Mouse (Mus musculus): ENCODE results near the gene Duoxa1. TPM values are rescaled to one million over a fixed set of nuclear protein-coding genes. Genes with fewer than 3 reads are reported as not detected.

Gene Duoxa1
- polyA plus RNA-seq, 1 experiment from 2014 or later = not detected

GRCm38 (mm10) chr2:122278769-122279168 lies 34.8 kb downstream of the Duoxa1 start:
- H3K27ac ChIP-seq (replicated peaks) = no peak overlapping the region
- no peaks in the 10 kb centered on the region for H3K27me3 ChIP-seq
- H3K4me2 ChIP-seq = no peak overlapping the region
- H3K36me3 ChIP-seq = no peaks in the 10 kb centered on the region
- 89% methylated on average over 3 of the region's 3 CpGs for WGBS
- no peak overlapping the region for H3K4me3 ChIP-seq
- no peaks in the 10 kb centered on the region for H3K4me1 ChIP-seq (replicated peaks)
- no peaks in the 10 kb centered on the region for H3K9me3 ChIP-seq
- no peak for ATAC-seq (ENCODE audit: low read depth)
- no peak overlapping the region for H3K9ac ChIP-seq

DNA sequence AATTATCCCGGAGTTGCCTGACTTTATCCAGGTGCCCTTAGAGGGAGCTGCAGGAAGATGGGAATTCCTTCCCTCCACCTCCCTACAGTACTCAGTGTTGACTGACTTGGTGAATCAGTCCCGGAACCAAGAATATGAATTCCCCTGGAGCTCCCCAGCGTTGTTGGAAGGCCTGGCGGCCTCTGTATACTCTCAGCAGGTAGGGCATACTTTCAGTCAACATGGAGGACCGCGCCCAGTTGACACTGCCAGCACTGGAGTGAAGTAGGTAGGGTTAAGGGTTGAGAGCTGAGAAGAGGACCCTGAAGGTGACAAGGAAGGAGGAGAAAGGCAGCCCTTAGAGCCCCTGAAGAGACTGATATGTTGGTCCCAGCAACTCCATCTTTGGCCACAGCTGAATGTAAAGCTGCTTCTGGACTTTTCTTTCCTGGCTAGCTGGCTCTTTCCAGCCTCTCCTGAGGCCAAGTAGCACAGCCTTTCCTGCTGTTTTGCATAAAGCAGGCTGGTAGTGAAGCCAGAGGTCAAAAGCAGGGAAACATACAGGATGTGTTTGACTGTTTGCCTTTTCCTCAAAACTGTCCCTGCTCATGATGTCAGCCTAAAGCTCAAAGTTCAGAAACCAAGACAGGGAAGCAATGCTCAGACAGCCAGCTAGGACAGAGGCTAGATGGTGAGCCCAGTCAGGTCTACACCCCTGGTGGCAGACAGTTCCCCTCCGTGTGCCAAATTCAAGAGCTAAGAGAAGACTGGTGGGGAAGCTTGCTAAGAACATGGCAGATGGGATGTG lies 46.9 kb downstream of the Duoxa1 start:
- H3K4me2 ChIP-seq = no peak overlapping the region
- ATAC-seq (ENCODE audit: low read depth) = no peak
- H3K9ac ChIP-seq = no peak overlapping the region
- no peaks in the 10 kb centered on the region for H3K27me3 ChIP-seq
- no peaks in the 10 kb centered on the region for H3K9me3 ChIP-seq
- WGBS = 89% methylated on average over 7 of the region's 7 CpGs
- no peak overlapping the region for H3K4me3 ChIP-seq
- no peaks in the 10 kb centered on the region for H3K36me3 ChIP-seq
- peaks cover 9% of the 10 kb centered on the region for H3K4me1 ChIP-seq (replicated peaks)
- no peak overlapping the region for H3K27ac ChIP-seq (replicated peaks)

- ATAC-seq (ENCODE audit: low read depth) = no peak
- Histone ChIP-seq H3K4me3 (no peak overlapping the region), H3K4me2 (no peak overlapping the region), H3K27ac (replicated peaks) (no peak overlapping the region), H3K9ac (no peak overlapping the region), H3K4me1 (replicated peaks) (peaks cover 9% of the 10 kb centered on the region), H3K9me3 (no peaks in the 10 kb centered on the region), H3K36me3 (no peaks in the 10 kb centered on the region), H3K27me3 (no peaks in the 10 kb centered on the region)
- 67% methylated on average over 3 of the region's 3 CpGs for WGBS
Measured at GRCm38 (mm10) chr2:122264690-122265089, 48.8 kb downstream of the Duoxa1 start.

DNA sequence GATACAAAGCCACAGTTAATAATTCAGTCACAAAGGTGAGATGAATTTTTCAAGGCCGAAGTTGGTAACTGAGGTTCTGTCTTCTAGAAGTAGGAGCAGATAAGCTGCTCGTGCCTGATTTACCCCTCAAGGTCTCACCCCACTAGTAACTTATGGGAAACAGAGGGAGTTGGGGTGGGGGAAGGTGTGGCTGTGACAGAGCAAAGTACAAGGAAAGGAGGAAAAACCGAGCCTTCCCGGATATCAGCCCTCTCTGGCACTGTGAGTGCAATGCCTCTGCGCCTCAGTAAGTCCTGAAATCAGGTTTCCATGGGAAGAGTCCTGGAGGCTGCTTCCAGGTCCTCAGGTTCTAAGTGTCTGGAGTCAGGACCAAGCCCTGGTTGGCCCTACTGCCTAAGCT lies 52.8 kb downstream of the Duoxa1 start:
- no peaks in the 10 kb centered on the region for H3K27me3 ChIP-seq
- H3K4me1 ChIP-seq (replicated peaks) = peaks cover 9% of the 10 kb centered on the region
- no peak for ATAC-seq (ENCODE audit: low read depth)
- no peaks in the 10 kb centered on the region for H3K36me3 ChIP-seq
- no peak overlapping the region for H3K9ac ChIP-seq
- H3K9me3 ChIP-seq = no peaks in the 10 kb centered on the region
- WGBS = 81% methylated on average over 5 of the region's 5 CpGs
- H3K4me2 ChIP-seq = no peak overlapping the region
- H3K27ac ChIP-seq (replicated peaks) = no peak overlapping the region
- H3K4me3 ChIP-seq = no peak overlapping the region

DNA sequence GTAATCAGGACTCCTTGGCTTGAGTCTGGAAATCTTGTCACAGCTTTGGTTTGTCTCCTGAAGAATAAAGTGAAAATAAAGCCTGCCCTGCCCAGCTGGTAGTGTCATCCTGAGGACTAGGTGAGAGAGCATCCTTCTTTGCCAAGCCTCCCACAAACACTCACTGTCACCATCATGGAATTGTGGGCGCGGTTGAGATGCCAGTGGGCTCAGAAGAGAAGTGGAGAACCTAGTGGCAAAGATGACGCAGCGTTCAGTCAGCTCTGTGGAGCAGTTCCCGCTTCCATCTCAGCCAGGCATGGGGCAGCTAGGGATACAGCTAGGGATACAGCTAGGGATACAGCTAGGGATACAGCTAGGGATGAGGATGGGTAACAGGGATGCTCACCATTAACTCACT lies 57.5 kb downstream of the Duoxa1 start:
- no peak for ATAC-seq (ENCODE audit: low read depth)
- H3K9ac ChIP-seq = no peak overlapping the region
- no peak overlapping the region for H3K4me2 ChIP-seq
- 95% methylated on average over 5 of the region's 5 CpGs for WGBS
- no peak overlapping the region for H3K4me3 ChIP-seq
- no peaks in the 10 kb centered on the region for H3K4me1 ChIP-seq (replicated peaks)
- no peaks in the 10 kb centered on the region for H3K9me3 ChIP-seq
- H3K27me3 ChIP-seq = no peaks in the 10 kb centered on the region
- H3K36me3 ChIP-seq = no peaks in the 10 kb centered on the region
- H3K27ac ChIP-seq (replicated peaks) = no peak overlapping the region

Other genes with a start within 250 kb of the Duoxa1 start
- 6.4 and 6.8 TPM in 2 replicates for gene Spg11, start 195.3 kb downstream of the Duoxa1 start, polyA plus RNA-seq (2015; fragmentation: Nextera tagmentation; extraction: Ambion mirVana)
- 141 and 142 TPM in 2 replicates for gene B2m, start 166.0 kb downstream of the Duoxa1 start, polyA plus RNA-seq (2015; fragmentation: Nextera tagmentation; extraction: Ambion mirVana)
- not detected in 2 replicates for gene Trim69, start 153.0 kb downstream of the Duoxa1 start, polyA plus RNA-seq (2015; fragmentation: Nextera tagmentation; extraction: Ambion mirVana)
- gene Patl2, start 127.5 kb downstream of the Duoxa1 start, polyA plus RNA-seq (2015; fragmentation: Nextera tagmentation; extraction: Ambion mirVana) = not detected in 2 replicates
- gene Terb2, start 127.5 kb downstream of the Duoxa1 start, polyA plus RNA-seq (2015; fragmentation: Nextera tagmentation; extraction: Ambion mirVana) = not detected in 2 replicates
- gene Sord, start 79.0 kb downstream of the Duoxa1 start, polyA plus RNA-seq (2015; fragmentation: Nextera tagmentation; extraction: Ambion mirVana) = 19.3 and 19.6 TPM in 2 replicates
- gene Duox2, start 15.3 kb downstream of the Duoxa1 start, polyA plus RNA-seq (2015; fragmentation: Nextera tagmentation; extraction: Ambion mirVana) = not detected in 2 replicates
- not detected in 2 replicates for gene Duoxa2, start 14.8 kb downstream of the Duoxa1 start, polyA plus RNA-seq (2015; fragmentation: Nextera tagmentation; extraction: Ambion mirVana)
- 0.06 and 0.13 TPM in 2 replicates for gene Duox1, start 1.9 kb upstream of the Duoxa1 start, polyA plus RNA-seq (2015; fragmentation: Nextera tagmentation; extraction: Ambion mirVana)
- 12.7 and 17.2 TPM in 2 replicates for gene Shf, start 55.4 kb upstream of the Duoxa1 start, polyA plus RNA-seq (2015; fragmentation: Nextera tagmentation; extraction: Ambion mirVana)
- gene Slc28a2, start 112.7 kb upstream of the Duoxa1 start, polyA plus RNA-seq (2015; fragmentation: Nextera tagmentation; extraction: Ambion mirVana) = 0.11 TPM in 1 of 2 replicates, not detected in the other
- gene Gm14085, start 171.2 kb upstream of the Duoxa1 start, polyA plus RNA-seq (2015; fragmentation: Nextera tagmentation; extraction: Ambion mirVana) = not detected in 2 replicates

Data from neural tube, embryonic 13.5 days (tissue).